Mouse (Mus musculus) forebrain, postnatal 0 days (tissue): Measurements from ENCODE around the gene Smg9. TPM values are rescaled to one million over a fixed set of nuclear protein-coding genes. Genes with fewer than 3 reads are reported as not detected.

ENCODE experiments used
- ATAC-seq: fragments of 200-750 bp; cut with Nextera tagmentation; 2 replicates; pipeline ENCODE4 v1.8.0; 2017; ENCODE audit warnings: mild to moderate bottlenecking, moderate library complexity
- DNase-seq: peaks from one replicate; pipeline ENCODE4 v3.0.0-alpha.2; 2015
- H3K27ac ChIP-seq: fragments of 300-500 bp; sonication (generic); 2 replicates; pipeline ENCODE4 v1.5.1; 2014; ENCODE audit warnings: low read depth, mild to moderate bottlenecking, antibody characterized with exemption, low read length, moderate library complexity, mixed read lengths
- H3K27me3 ChIP-seq: fragments of 300-500 bp; sonication (generic); 2 replicates; pipeline ENCODE4 v1.6.1; 2014; ENCODE audit warnings: mild to moderate bottlenecking, low read length, mixed read lengths; ENCODE audit not compliant: insufficient read depth
- H3K36me3 ChIP-seq: fragments of 300-500 bp; sonication (generic); 2 replicates; pipeline ENCODE4 v1.6.1; 2014; ENCODE audit warnings: mild to moderate bottlenecking, moderate library complexity; ENCODE audit not compliant: insufficient read depth
- H3K4me1 ChIP-seq: fragments of 300-500 bp; sonication (generic); 2 replicates; pipeline ENCODE4 v1.6.1; 2014; ENCODE audit warnings: antibody characterized with exemption; ENCODE audit not compliant: insufficient read depth
- H3K4me2 ChIP-seq: fragments of 300-500 bp; sonication (generic); 2 replicates; pipeline ENCODE4 v1.6.1; 2014; ENCODE audit warnings: low read depth, mild to moderate bottlenecking, moderate library complexity
- H3K4me3 ChIP-seq: fragments of 300-500 bp; sonication (generic); 2 replicates; pipeline ENCODE4 v1.5.1; 2014; ENCODE audit warnings: low read depth, low read length, mixed read lengths
- H3K9ac ChIP-seq: fragments of 300-500 bp; sonication (generic); 2 replicates; pipeline ENCODE4 v1.6.1; 2014; ENCODE audit warnings: mild to moderate bottlenecking
- H3K9me3 ChIP-seq: fragments of 300-500 bp; sonication (generic); 2 replicates; pipeline ENCODE4 v1.6.1; 2016; ENCODE audit warnings: low read length
- CTCF ChIP-seq: sonication (generic); IDR thresholded peaks from 2 replicates; pipeline ENCODE4 v1.5.1; 2016; ENCODE audit warnings: antibody characterized with exemption, control low read depth, low read depth
- WGBS: fragments of 180-500 bp; shearing (Covaris S2); extraction: QIAGEN DNeasy Blood & Tissue Kit; methylation state at CpG from one replicate; pipeline ENCODE4 v1.1.7; 2014; 5-methylcytosine and 5-hydroxymethylcytosine counted together
- polyA plus RNA-seq: library from polyadenylated mRNA; unstranded; fragments of >200 nt; fragmentation: Nextera tagmentation; extraction: Ambion mirVana; gene quantifications from 2 replicates; pipeline ENCODE4 v1.2.1, GENCODE M21; 2015
- total RNA-seq: library from RNA; depleted of rRNA; stranded (reverse); fragments of >200 nt; gene quantifications from 2 replicates; pipeline ENCODE4 v1.2.3, GENCODE M21; 2014

Gene Smg9
- total and polyA plus RNA-seq, 2 experiments from 2014 or later = 28.5 to 31.8 TPM

GRCm38 (mm10) chr7:24364827-24365226 is 34.6 kb upstream of the Smg9 start:
- 22% methylated on average over 10 of the region's 10 CpGs for WGBS
- H3K9ac ChIP-seq = no peak overlapping the region
- ATAC-seq = peak; percentile 85

DNA sequence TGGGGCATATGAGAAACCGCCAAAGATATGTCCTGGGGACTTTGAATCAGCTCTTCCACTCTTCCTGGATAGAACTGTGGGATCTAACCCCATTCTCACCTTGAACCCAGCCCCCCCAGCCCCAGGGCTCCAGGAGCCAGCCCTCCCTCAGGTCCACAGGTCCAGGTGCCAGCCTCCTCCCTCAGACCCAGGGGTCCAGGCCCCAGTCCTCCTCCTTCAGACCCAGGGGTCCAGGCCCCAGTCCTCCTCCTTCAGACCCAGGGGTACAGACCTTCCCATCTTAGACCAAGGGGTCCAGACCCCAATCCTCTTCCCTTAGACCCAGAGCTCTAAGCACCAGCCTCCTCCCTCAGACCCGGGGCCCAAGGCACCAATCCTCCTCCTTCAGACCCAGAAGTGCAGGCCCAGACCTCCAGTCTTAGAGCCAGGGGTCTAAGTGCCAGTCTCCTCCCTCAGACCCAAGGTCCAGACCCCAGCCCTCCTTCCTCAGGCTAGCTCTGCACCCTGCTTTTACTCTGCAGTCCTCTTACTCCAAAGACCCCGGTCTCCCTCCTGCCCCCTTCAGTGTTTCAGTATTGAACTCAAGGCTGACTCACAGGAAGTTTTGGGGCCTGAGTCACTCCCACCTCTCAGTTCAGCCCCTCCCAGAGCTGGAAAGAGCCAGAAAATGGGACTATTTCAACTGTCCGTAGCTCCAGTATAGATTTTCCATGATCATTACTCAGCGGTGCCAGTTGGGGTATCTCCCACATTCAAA is 34.0 kb upstream of the Smg9 start:
- Histone ChIP-seq H3K27me3 (no peaks in the 10 kb centered on the region), H3K4me2 (no peak overlapping the region), H3K9ac (no peak overlapping the region), H3K27ac (no peak overlapping the region), H3K4me3 (no peak overlapping the region), H3K36me3 (no peaks in the 10 kb centered on the region), H3K4me1 (no peaks in the 10 kb centered on the region), H3K9me3 (no peaks in the 10 kb centered on the region)
- no peak for TF ChIP-seq CTCF
- DNase-seq (no peak), ATAC-seq (no peak)
- 79% methylated on average over 5 of the region's 5 CpGs for whole genome bisulfite sequencing

More at GRCm38 (mm10) chr7:24364827-24365226, 34.6 kb upstream of the Smg9 start:
- Histone ChIP-seq H3K4me3 (no peak overlapping the region), H3K4me1 (no peaks in the 10 kb centered on the region), H3K4me2 (no peak overlapping the region), H3K27me3 (no peaks in the 10 kb centered on the region), H3K36me3 (no peaks in the 10 kb centered on the region), H3K9me3 (no peaks in the 10 kb centered on the region), H3K27ac (no peak overlapping the region)
- TF ChIP-seq CTCF = peak; percentile 91
- DNase-seq = peak; percentile 95

- no peak overlapping the region for H3K9ac ChIP-seq
- no peaks in the 10 kb centered on the region for H3K36me3 ChIP-seq
- no peaks in the 10 kb centered on the region for H3K27me3 ChIP-seq
- ATAC-seq (no peak), DNase-seq (no peak)
- no peak overlapping the region for H3K27ac ChIP-seq
- no peak overlapping the region for H3K4me3 ChIP-seq
- TF ChIP-seq CTCF = no peak
- H3K4me1 ChIP-seq = no peaks in the 10 kb centered on the region
- no peak overlapping the region for H3K4me2 ChIP-seq
- H3K9me3 ChIP-seq = no peaks in the 10 kb centered on the region
- 79% methylated on average over 13 of the region's 15 CpGs for WGBS
These were observed 32.4 kb upstream of the Smg9 start for GRCm38 (mm10) chr7:24366716-24367632.

DNA sequence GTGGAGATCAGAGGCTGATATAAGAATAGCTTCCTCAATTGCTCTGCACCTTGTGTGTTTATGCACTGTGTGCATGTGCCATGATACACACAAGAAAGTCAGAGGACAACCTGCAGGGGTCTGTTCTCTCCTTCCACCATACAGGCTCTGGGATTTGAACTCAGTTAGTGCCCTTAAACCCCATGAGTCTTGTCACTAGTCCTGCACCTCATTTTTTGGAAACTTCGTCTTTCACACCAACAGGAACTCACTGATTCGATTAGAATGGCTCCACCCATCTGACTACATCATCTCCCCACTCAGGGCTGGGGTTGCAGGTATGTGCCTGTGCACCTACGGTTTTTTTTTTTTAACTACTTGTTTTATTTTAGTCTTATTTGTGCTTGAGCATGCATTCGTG is 31.2 kb upstream of the Smg9 start:
- Histone ChIP-seq H3K9ac (no peak overlapping the region), H3K4me3 (no peak overlapping the region), H3K36me3 (no peaks in the 10 kb centered on the region), H3K4me1 (no peaks in the 10 kb centered on the region), H3K9me3 (no peaks in the 10 kb centered on the region), H3K27ac (no peak overlapping the region), H3K27me3 (no peaks in the 10 kb centered on the region), H3K4me2 (no peak overlapping the region)
- ATAC-seq (no peak), DNase-seq (no peak)
- WGBS = 65% methylated on average over 4 of the region's 4 CpGs
- TF ChIP-seq CTCF = no peak

GRCm38 (mm10) chr7:24368946-24369345 is 30.5 kb upstream of the Smg9 start:
- no peak for DNase-seq
- Histone ChIP-seq H3K27me3 (no peaks in the 10 kb centered on the region), H3K27ac (no peak overlapping the region), H3K4me3 (no peak overlapping the region), H3K36me3 (no peaks in the 10 kb centered on the region), H3K9ac (no peak overlapping the region), H3K4me1 (peaks cover 5% of the 10 kb centered on the region; the same call in 1 of the 2 replicates), H3K9me3 (no peaks in the 10 kb centered on the region), H3K4me2 (no peak overlapping the region)
- WGBS = 90% methylated on average over 7 of the region's 7 CpGs
- no peak for ATAC-seq
- no peak for TF ChIP-seq CTCF

GRCm38 (mm10) chr7:24369731-24370541 is 29.5 kb upstream of the Smg9 start, which contains the start of gene Kcnn4:
TSS of gene Kcnn4 (plus strand) at chr7:24370263.
- H3K4me3 ChIP-seq = no peak within 1 kb of the TSS
- DNase-seq = no peak
- H3K4me2 ChIP-seq = no peak within 1 kb of the TSS
- ATAC-seq = no peak
- H3K9ac ChIP-seq = no peak within 1 kb of the TSS
- no peak for TF ChIP-seq CTCF
- H3K9me3 ChIP-seq = no peaks in the 10 kb centered on the region
- WGBS = 47% methylated on average over 23 of the region's 23 CpGs
- H3K4me1 ChIP-seq = peaks cover 5% of the 10 kb centered on the region; the same call in 1 of the 2 replicates
- no peak within 1 kb of the TSS for H3K27ac ChIP-seq
- H3K27me3 ChIP-seq = no peaks in the 10 kb centered on the region
- H3K36me3 ChIP-seq = no peaks in the 10 kb centered on the region
